Mouse (Mus musculus): ENCODE results near the gene Aqp7. TPM values are rescaled to one million over a fixed set of nuclear protein-coding genes. Genes with fewer than 3 reads are reported as not detected.

Aqp7 gene
- polyA plus RNA-seq, 1 experiment from 2014 or later, result not detected

- H3K36me3 ChIP-seq, result peaks cover 6% of the 10 kb centered on the region; the same call in 1 of the 2 replicates
- H3K27me3 ChIP-seq, result no peaks in the 10 kb centered on the region
- ATAC-seq (ENCODE audit: insufficient number of reproducible peaks, insufficient read depth, low FRiP score, low TSS enrichment), result no peak
- H3K4me1 ChIP-seq, result no peaks in the 10 kb centered on the region
- H3K27ac ChIP-seq, result no peak overlapping the region
- H3K9ac ChIP-seq, result no peak overlapping the region
- H3K4me2 ChIP-seq (replicated peaks), result no peak overlapping the region
- H3K4me3 ChIP-seq, result no peak overlapping the region
- H3K9me3 ChIP-seq, result no peaks in the 10 kb centered on the region
- 83% methylated on average over 3 of the region's 3 CpGs for WGBS
Measured at GRCm38 (mm10) chr4:41031242-41031641, 16.7 kb downstream of the Aqp7 start.

- ATAC-seq (ENCODE audit: insufficient number of reproducible peaks, insufficient read depth, low FRiP score, low TSS enrichment), result no peak
- 89% methylated on average over 5 of the region's 5 CpGs for WGBS
- Histone ChIP-seq H3K36me3 (peaks cover 16% of the 10 kb centered on the region), H3K4me2 (replicated peaks) (no peak overlapping the region), H3K27ac (no peak overlapping the region), H3K9me3 (no peaks in the 10 kb centered on the region), H3K27me3 (no peaks in the 10 kb centered on the region), H3K4me3 (no peak overlapping the region), H3K4me1 (no peaks in the 10 kb centered on the region), H3K9ac (no peak overlapping the region)
Measured at GRCm38 (mm10) chr4:41029372-41029771, 18.6 kb downstream of the Aqp7 start.

GRCm38 (mm10) chr4:41028272-41028671 lies 19.7 kb downstream of the Aqp7 start:
- Histone ChIP-seq H3K4me1 (no peaks in the 10 kb centered on the region), H3K9me3 (no peaks in the 10 kb centered on the region), H3K4me2 (replicated peaks) (no peak overlapping the region), H3K9ac (no peak overlapping the region), H3K4me3 (no peak overlapping the region), H3K27ac (no peak overlapping the region), H3K27me3 (no peaks in the 10 kb centered on the region), H3K36me3 (peaks cover 25% of the 10 kb centered on the region)
- WGBS, result 80% methylated on average over 4 of the region's 4 CpGs
- ATAC-seq (ENCODE audit: insufficient number of reproducible peaks, insufficient read depth, low FRiP score, low TSS enrichment), result no peak

- H3K4me2 ChIP-seq (replicated peaks), result no peak overlapping the region
- WGBS, result 89% methylated on average over 3 of the region's 3 CpGs
- no peaks in the 10 kb centered on the region for H3K9me3 ChIP-seq
- H3K4me1 ChIP-seq, result no peaks in the 10 kb centered on the region
- H3K27ac ChIP-seq, result no peak overlapping the region
- ATAC-seq (ENCODE audit: insufficient number of reproducible peaks, insufficient read depth, low FRiP score, low TSS enrichment), result no peak
- no peaks in the 10 kb centered on the region for H3K27me3 ChIP-seq
- H3K36me3 ChIP-seq, result peaks cover 29% of the 10 kb centered on the region
- no peak overlapping the region for H3K9ac ChIP-seq
- H3K4me3 ChIP-seq, result no peak overlapping the region
Measured at GRCm38 (mm10) chr4:41027872-41028271, 20.1 kb downstream of the Aqp7 start.

GRCm38 (mm10) chr4:41026086-41026787 lies 21.7 kb downstream of the Aqp7 start:
- H3K4me2 ChIP-seq (replicated peaks), result no peak overlapping the region
- no peak overlapping the region for H3K4me3 ChIP-seq
- no peaks in the 10 kb centered on the region for H3K9me3 ChIP-seq
- WGBS, result 49% methylated on average over 8 of the region's 8 CpGs
- H3K27me3 ChIP-seq, result no peaks in the 10 kb centered on the region
- peaks cover 43% of the 10 kb centered on the region for H3K36me3 ChIP-seq
- ATAC-seq (ENCODE audit: insufficient number of reproducible peaks, insufficient read depth, low FRiP score, low TSS enrichment), result no peak
- H3K27ac ChIP-seq, result no peak overlapping the region
- H3K9ac ChIP-seq, result no peak overlapping the region
- H3K4me1 ChIP-seq, result no peaks in the 10 kb centered on the region

- peaks cover 59% of the 10 kb centered on the region for H3K36me3 ChIP-seq
- WGBS, result 85% methylated on average over 5 of the region's 5 CpGs
Measured at GRCm38 (mm10) chr4:41021094-41021493, 26.8 kb downstream of the Aqp7 start.

GRCm38 (mm10) chr4:41015798-41016197 lies 32.1 kb downstream of the Aqp7 start:
- H3K4me3 ChIP-seq, result no peak overlapping the region
- no peak overlapping the region for H3K9ac ChIP-seq
- no peaks in the 10 kb centered on the region for H3K9me3 ChIP-seq
- WGBS, result 92% methylated on average over 5 of the region's 5 CpGs
- peaks cover 68% of the 10 kb centered on the region for H3K36me3 ChIP-seq
- no peak overlapping the region for H3K4me2 ChIP-seq (replicated peaks)
- no peaks in the 10 kb centered on the region for H3K27me3 ChIP-seq
- H3K27ac ChIP-seq, result no peak overlapping the region
- H3K4me1 ChIP-seq, result no peaks in the 10 kb centered on the region
- no peak for ATAC-seq (ENCODE audit: insufficient number of reproducible peaks, insufficient read depth, low FRiP score, low TSS enrichment)

More at GRCm38 (mm10) chr4:41021094-41021493, 26.8 kb downstream of the Aqp7 start:
- H3K27ac ChIP-seq, result no peak overlapping the region
- H3K9ac ChIP-seq, result no peak overlapping the region
- H3K4me2 ChIP-seq (replicated peaks), result no peak overlapping the region
- no peaks in the 10 kb centered on the region for H3K9me3 ChIP-seq
- no peak overlapping the region for H3K4me3 ChIP-seq
- H3K4me1 ChIP-seq, result no peaks in the 10 kb centered on the region
- H3K27me3 ChIP-seq, result no peaks in the 10 kb centered on the region
- ATAC-seq (ENCODE audit: insufficient number of reproducible peaks, insufficient read depth, low FRiP score, low TSS enrichment), result no peak

- Histone ChIP-seq H3K4me3 (no peak overlapping the region), H3K9ac (no peak overlapping the region), H3K36me3 (peaks cover 81% of the 10 kb centered on the region), H3K9me3 (no peaks in the 10 kb centered on the region), H3K27me3 (no peaks in the 10 kb centered on the region), H3K4me2 (replicated peaks) (no peak overlapping the region), H3K4me1 (no peaks in the 10 kb centered on the region), H3K27ac (no peak overlapping the region)
- 92% methylated on average over 3 of the region's 3 CpGs for WGBS
- ATAC-seq (ENCODE audit: insufficient number of reproducible peaks, insufficient read depth, low FRiP score, low TSS enrichment), result no peak
Measured at GRCm38 (mm10) chr4:41013351-41013750, 34.6 kb downstream of the Aqp7 start.

GRCm38 (mm10) chr4:41000842-41001639 lies 46.9 kb downstream of the Aqp7 start:
- Histone ChIP-seq H3K9me3 (no peaks in the 10 kb centered on the region), H3K27me3 (no peaks in the 10 kb centered on the region), H3K27ac (no peak overlapping the region), H3K4me3 (no peak overlapping the region), H3K4me1 (no peaks in the 10 kb centered on the region), H3K4me2 (replicated peaks) (no peak overlapping the region), H3K36me3 (peaks cover 80% of the 10 kb centered on the region), H3K9ac (no peak overlapping the region)
- WGBS, result 90% methylated on average over 9 of the region's 9 CpGs
- no peak for ATAC-seq (ENCODE audit: insufficient number of reproducible peaks, insufficient read depth, low FRiP score, low TSS enrichment)

GRCm38 (mm10) chr4:41000271-41000670 lies 47.7 kb downstream of the Aqp7 start:
- no peaks in the 10 kb centered on the region for H3K27me3 ChIP-seq
- H3K27ac ChIP-seq, result no peak overlapping the region
- peaks cover 85% of the 10 kb centered on the region for H3K36me3 ChIP-seq
- WGBS, result 79% methylated on average over 1 of the region's 1 CpGs
- ATAC-seq (ENCODE audit: insufficient number of reproducible peaks, insufficient read depth, low FRiP score, low TSS enrichment), result no peak
- H3K4me1 ChIP-seq, result no peaks in the 10 kb centered on the region
- H3K9ac ChIP-seq, result no peak overlapping the region
- H3K4me3 ChIP-seq, result no peak overlapping the region
- H3K4me2 ChIP-seq (replicated peaks), result no peak overlapping the region
- no peaks in the 10 kb centered on the region for H3K9me3 ChIP-seq

GRCm38 (mm10) chr4:40997916-40998315 lies 50.0 kb downstream of the Aqp7 start:
- Histone ChIP-seq H3K9ac (no peak overlapping the region), H3K4me1 (no peaks in the 10 kb centered on the region), H3K9me3 (no peaks in the 10 kb centered on the region), H3K27me3 (no peaks in the 10 kb centered on the region), H3K4me2 (replicated peaks) (no peak overlapping the region), H3K36me3 (peaks cover 82% of the 10 kb centered on the region), H3K4me3 (no peak overlapping the region), H3K27ac (no peak overlapping the region)
- no peak for ATAC-seq (ENCODE audit: insufficient number of reproducible peaks, insufficient read depth, low FRiP score, low TSS enrichment)
- WGBS, result 94% methylated on average over 4 of the region's 4 CpGs

- Histone ChIP-seq H3K4me3 (no peak overlapping the region), H3K9ac (no peak overlapping the region), H3K36me3 (peaks cover 85% of the 10 kb centered on the region), H3K27ac (no peak overlapping the region), H3K4me1 (no peaks in the 10 kb centered on the region), H3K4me2 (replicated peaks) (no peak overlapping the region), H3K27me3 (no peaks in the 10 kb centered on the region), H3K9me3 (no peaks in the 10 kb centered on the region)
- ATAC-seq (ENCODE audit: insufficient number of reproducible peaks, insufficient read depth, low FRiP score, low TSS enrichment), result no peak
- 94% methylated on average over 6 of the region's 6 CpGs for WGBS
Measured at GRCm38 (mm10) chr4:40996302-40996701, 51.6 kb downstream of the Aqp7 start.
